Mouse (Mus musculus) thymus, adult 2 months (tissue): ENCODE results near the gene Pcsk6. TPM values are rescaled to one million over a fixed set of nuclear protein-coding genes. Genes with fewer than 3 reads are reported as not detected.

Source experiments
- DNase-seq: peaks from one replicate; pipeline ENCODE4 v3.0.0; 2021
- H3K27ac ChIP-seq: fragments of 200-500 bp; 2 replicates; pipeline ENCODE4 v1.5.1; 2012; ENCODE audit warnings: low read length, control low read depth; ENCODE audit not compliant: control insufficient read depth, insufficient read depth
- H3K27me3 ChIP-seq: fragments of 200-500 bp; 2 replicates; pipeline ENCODE4 v1.6.1; 2012; ENCODE audit warnings: mild to moderate bottlenecking, low read length, moderate library complexity, mixed read lengths; ENCODE audit not compliant: control insufficient read depth, insufficient read depth
- H3K36me3 ChIP-seq: fragments of 200-500 bp; 2 replicates; pipeline ENCODE4 v1.6.1; 2012; ENCODE audit warnings: mild to moderate bottlenecking, low read length, moderate library complexity; ENCODE audit not compliant: control insufficient read depth, insufficient read depth
- H3K4me1 ChIP-seq: fragments of 200-500 bp; replicated peaks from 2 replicates; pipeline ENCODE4 v1.6.1; 2012; ENCODE audit warnings: low read length; ENCODE audit not compliant: control insufficient read depth, insufficient read depth
- H3K4me3 ChIP-seq: fragments of 200-500 bp; 2 replicates; pipeline ENCODE4 v1.5.1; 2012; ENCODE audit warnings: mild to moderate bottlenecking, low read length, control low read depth, moderate library complexity; ENCODE audit not compliant: control insufficient read depth, insufficient read depth
- CTCF ChIP-seq: fragments of 200-500 bp; IDR thresholded peaks from 2 replicates; pipeline ENCODE4 v1.5.1; 2012; ENCODE audit warnings: mild to moderate bottlenecking, control low read depth, low read length, moderate library complexity, borderline replicate concordance; ENCODE audit not compliant: control insufficient read depth, poor library complexity, insufficient read depth; ENCODE audit errors: extremely low read depth
- POLR2A ChIP-seq: fragments of 200-500 bp; IDR thresholded peaks from 2 replicates; pipeline ENCODE4 v1.6.1; 2012; ENCODE audit warnings: mild to moderate bottlenecking, low read length, control low read depth, moderate library complexity; ENCODE audit not compliant: control insufficient read depth, poor library complexity, insufficient read depth; ENCODE audit errors: extremely low read depth
- WGBS: fragments of 180-500 bp; shearing (Covaris S2); methylation state at CpG from one replicate; pipeline ENCODE4 v1.1.7; 2018; 5-methylcytosine and 5-hydroxymethylcytosine counted together
- polyA plus RNA-seq: library from polyadenylated mRNA; depleted of rRNA; stranded (reverse); fragments of >200 nt; gene quantifications from 2 replicates; pipeline ENCODE4 v1.2.3, GENCODE M21; 2012

Pcsk6 gene
- polyA plus RNA-seq, 1 experiment: 4.5 TPM

DNA sequence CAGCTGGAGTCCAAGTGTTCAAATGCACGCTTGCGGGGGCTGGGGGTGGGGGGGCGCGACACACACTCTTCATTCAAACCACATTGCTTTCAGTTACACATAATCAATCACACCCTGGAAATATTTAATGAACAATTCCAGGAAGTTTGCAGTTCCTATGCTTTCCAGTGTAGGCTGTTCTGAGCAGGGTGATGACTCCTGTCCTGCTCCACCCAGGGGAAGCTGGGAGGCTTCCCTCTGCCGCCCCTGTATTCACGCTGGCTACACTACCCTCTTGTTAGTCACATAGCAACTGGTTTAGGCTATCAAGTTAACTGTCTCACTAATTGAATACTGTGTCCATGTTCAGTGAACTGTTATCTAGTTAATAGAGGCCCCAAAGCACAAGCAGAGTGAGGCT, 149.0 kb downstream of the Pcsk6 start:
- no peaks in the 10 kb centered on the region; the same call in 1 of the 2 replicates for H3K4me1 ChIP-seq
- H3K36me3 ChIP-seq: no peaks in the 10 kb centered on the region
- no peak overlapping the region for H3K4me3 ChIP-seq
- DNase-seq: no peak
- TF ChIP-seq CTCF (no peak), POLR2A (no peak)
- H3K27me3 ChIP-seq: no peaks in the 10 kb centered on the region
- H3K27ac ChIP-seq: no peak overlapping the region
- 78% methylated on average over 6 of the region's 6 CpGs for WGBS

DNA sequence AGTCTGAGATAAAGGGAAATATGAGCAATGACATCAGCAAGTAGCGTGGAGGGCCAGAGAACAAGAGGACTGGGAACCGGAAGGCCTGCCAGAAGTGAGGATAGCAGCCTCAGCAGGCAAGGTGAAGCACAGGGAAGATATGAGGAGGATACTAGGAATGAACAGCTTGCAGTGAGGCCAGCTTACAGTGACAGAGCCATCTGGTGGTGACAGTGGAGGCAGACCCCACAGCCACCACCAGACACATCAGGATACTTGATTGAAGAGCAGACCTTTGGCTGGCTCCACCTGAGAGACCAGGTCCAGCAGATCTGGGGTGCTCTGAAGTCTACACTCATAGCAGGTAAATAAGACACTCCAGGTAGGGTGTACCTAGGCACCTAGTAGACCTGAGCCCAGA, 166.2 kb downstream of the Pcsk6 start:
- H3K4me1 ChIP-seq: no peaks in the 10 kb centered on the region
- H3K27me3 ChIP-seq: no peaks in the 10 kb centered on the region
- no peaks in the 10 kb centered on the region for H3K36me3 ChIP-seq
- 97% methylated on average over 2 of the region's 2 CpGs for WGBS
- H3K27ac ChIP-seq: no peak overlapping the region
- no peak overlapping the region for H3K4me3 ChIP-seq
- DNase-seq: no peak
- TF ChIP-seq POLR2A (no peak), CTCF (no peak)

DNA sequence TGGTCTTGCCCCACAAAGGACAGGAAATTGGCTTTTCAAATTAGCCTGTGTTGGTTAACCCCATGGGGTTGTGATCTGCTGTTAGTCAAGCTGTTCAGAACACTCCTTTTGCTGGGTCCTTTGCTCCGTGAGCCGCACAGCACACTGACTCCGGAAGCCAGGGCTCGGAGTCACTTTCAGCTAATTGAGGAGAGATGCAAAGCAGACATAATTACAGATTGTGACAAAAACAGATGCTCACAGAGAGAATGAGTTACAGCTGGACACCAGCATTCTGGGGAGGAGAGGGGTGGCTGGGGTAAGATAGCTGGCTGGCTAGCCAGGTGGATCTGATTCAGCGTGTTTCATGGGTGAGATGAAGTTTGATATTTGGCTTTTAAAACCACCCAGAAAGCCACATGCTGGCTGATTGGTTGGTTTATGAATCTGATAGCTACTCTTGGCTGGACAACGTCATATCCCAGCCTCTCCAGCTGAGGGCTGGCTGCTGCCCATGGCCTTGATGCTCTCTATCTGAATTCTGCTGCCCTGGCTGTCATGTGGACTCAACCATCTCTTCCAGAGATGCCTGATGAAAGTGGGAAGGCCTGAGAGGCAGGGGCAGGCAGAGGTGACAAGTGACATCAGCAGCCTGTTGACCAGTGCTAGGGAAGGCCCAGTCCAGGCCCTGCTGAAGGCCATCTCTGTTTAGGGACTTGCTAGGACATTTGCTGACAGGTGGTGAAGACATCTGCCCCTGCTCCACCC, 167.4 kb downstream of the Pcsk6 start:
- TF ChIP-seq CTCF: no peak
- Histone ChIP-seq H3K4me3 (no peak overlapping the region), H3K27me3 (no peaks in the 10 kb centered on the region), H3K4me1 (no peaks in the 10 kb centered on the region), H3K36me3 (no peaks in the 10 kb centered on the region), H3K27ac (no peak overlapping the region)
- DNase-seq: no peak
- 72% methylated on average over 6 of the region's 6 CpGs for WGBS

DNA sequence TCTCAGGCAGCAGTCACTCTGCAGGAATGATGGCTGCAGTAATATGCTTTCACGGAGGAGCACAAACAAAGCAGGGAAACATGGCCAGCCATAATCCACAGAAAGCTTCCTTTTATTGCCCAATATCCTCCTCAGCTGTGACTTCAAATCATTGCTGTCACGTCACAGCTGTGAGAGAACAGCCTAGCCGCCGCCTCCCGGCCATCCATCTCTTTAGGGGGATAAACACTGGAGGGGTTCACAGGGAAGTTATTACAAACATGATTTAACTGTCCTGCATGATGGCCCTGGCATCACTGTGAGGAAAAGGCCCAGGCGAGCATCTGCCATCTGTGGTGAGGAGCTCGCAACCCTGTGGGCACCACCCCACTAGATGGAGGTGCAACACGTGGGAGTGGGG, 175.3 kb downstream of the Pcsk6 start:
- no peaks in the 10 kb centered on the region for H3K27me3 ChIP-seq
- no peaks in the 10 kb centered on the region for H3K4me1 ChIP-seq
- H3K36me3 ChIP-seq: no peaks in the 10 kb centered on the region
- DNase-seq: no peak
- no peak overlapping the region for H3K4me3 ChIP-seq
- TF ChIP-seq POLR2A (no peak), CTCF (no peak)
- WGBS: 69% methylated on average over 8 of the region's 8 CpGs
- H3K27ac ChIP-seq: no peak overlapping the region

DNA sequence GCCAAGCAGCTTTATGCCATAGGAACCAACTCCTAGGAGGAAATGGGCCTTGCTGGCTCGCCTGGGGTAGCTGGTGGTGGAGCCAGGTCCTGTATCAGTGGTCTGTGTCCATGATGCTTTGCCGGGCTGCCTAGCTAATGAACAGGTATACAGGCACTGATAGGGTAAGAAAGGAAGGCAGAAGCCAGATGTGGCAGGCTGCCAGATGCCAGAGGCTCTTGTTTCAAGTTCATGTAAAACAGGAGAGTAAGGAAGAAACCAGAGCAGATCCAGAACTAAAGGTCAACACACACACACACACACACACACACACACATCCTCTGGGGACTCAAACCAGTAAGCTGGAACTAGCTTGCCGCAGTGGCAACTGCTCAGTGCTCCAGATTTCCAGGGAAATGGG, 176.7 kb downstream of the Pcsk6 start:
- 85% methylated on average over 3 of the region's 3 CpGs for WGBS
- Histone ChIP-seq H3K4me1 (no peaks in the 10 kb centered on the region), H3K27me3 (no peaks in the 10 kb centered on the region), H3K36me3 (no peaks in the 10 kb centered on the region), H3K27ac (no peak overlapping the region), H3K4me3 (no peak overlapping the region)
- TF ChIP-seq CTCF: no peak
- no peak for TF ChIP-seq POLR2A
- no peak for DNase-seq

DNA sequence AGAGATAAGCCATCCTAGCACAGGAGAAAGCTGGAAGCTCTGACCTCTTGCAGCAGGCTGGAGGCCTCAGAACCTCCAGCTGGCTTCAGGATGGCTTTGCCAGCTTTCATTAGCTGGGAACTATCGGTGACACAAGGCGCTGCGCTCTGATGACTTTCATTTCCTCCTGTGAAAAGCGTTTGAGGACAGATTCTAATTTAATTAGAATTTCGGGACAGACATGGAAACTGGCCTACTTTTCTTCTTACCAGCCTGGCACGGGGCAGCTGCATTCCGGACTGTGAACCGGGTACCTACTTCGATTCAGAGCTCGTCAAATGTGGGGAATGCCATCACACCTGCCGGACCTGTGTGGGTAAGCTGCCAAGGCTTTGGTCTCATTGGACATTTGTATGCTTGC, 177.2 kb downstream of the Pcsk6 start:
- Histone ChIP-seq H3K27ac (no peak overlapping the region), H3K36me3 (no peaks in the 10 kb centered on the region)

More for the DNA sequence above, 177.2 kb downstream of the Pcsk6 start:
- peaks cover 4% of the 10 kb centered on the region; the same call in 1 of the 2 replicates for H3K4me1 ChIP-seq
- DNase-seq: no peak
- TF ChIP-seq POLR2A: no peak
- TF ChIP-seq CTCF: no peak
- H3K27me3 ChIP-seq: no peaks in the 10 kb centered on the region
- no peak overlapping the region for H3K4me3 ChIP-seq
- 44% methylated on average over 11 of the region's 11 CpGs for WGBS
